Mouse (Mus musculus): Measurements from ENCODE around the gene Zdhhc9.

- TF ChIP-seq CTCF (conservative IDR thresholded peaks at IDR 0.05; ENCODE audit: low read length) (no peak), POU5F1 (IDR thresholded peaks at IDR 0.05; ENCODE audit: borderline replicate concordance, low read length) (no peak)
Measured at GRCm38 (mm10) chrX:48129167-48129566, 79.5 kb downstream of the Zdhhc9 start.
